Mouse (Mus musculus) CH12.LX (cell line): ENCODE data around the gene Crtc1. TPM values are rescaled to one million over a fixed set of nuclear protein-coding genes. Genes with fewer than 3 reads are reported as not detected.

Source experiments
- DNase-seq: peaks from one replicate; pipeline ENCODE4 v3.0.0-alpha.2; 2013; ENCODE audit errors: extremely low read depth
- H3K27ac ChIP-seq: 2 replicates; pipeline ENCODE4 v1.5.1; 2012; ENCODE audit warnings: low read depth, mild to moderate bottlenecking, control low read depth, moderate library complexity; ENCODE audit not compliant: insufficient read depth
- H3K27me3 ChIP-seq: replicated peaks from 2 replicates; pipeline ENCODE3; 2012; ENCODE audit warnings: inconsistent platforms
- H3K36me3 ChIP-seq, 2 experiments: replicated peaks in 1 of 2; 2 replicates each; pipeline versions ENCODE3 to v1.6.1; 2012; ENCODE audit warnings: inconsistent platforms in 1 of 2, low read length in 1 of 2, mild to moderate bottlenecking in 1 of 2, mixed read lengths in 1 of 2, moderate library complexity in 1 of 2; ENCODE audit not compliant: control insufficient read depth in 1 of 2, insufficient read depth in 1 of 2
- H3K4me1 ChIP-seq, 2 experiments: 2 replicates each; pipeline ENCODE4 v1.6.1; 2012; ENCODE audit warnings: inconsistent platforms in 1 of 2, moderate library complexity in 1 of 2; ENCODE audit not compliant: insufficient read depth in 2 of 2, control insufficient read depth in 1 of 2
- H3K4me2 ChIP-seq: 2 replicates; pipeline ENCODE4 v1.6.1; 2012; ENCODE audit warnings: low read depth, mild to moderate bottlenecking, control low read depth; ENCODE audit not compliant: poor library complexity, insufficient read depth, severe bottlenecking
- H3K4me3 ChIP-seq, 3 experiments: fragments of 150-350 bp in 1 of 3; sonication (generic) in 1 of 3; replicated peaks in 1 of 3; 2 replicates each; pipeline versions ENCODE3 to v1.5.1; 2011 to 2012; ENCODE audit warnings: low read depth in 2 of 3, low read length in 2 of 3, mild to moderate bottlenecking in 2 of 3, moderate library complexity in 2 of 3, control low read depth in 1 of 3, improper control_type of control experiment in 1 of 3, inconsistent platforms in 1 of 3, mixed read lengths in 1 of 3; ENCODE audit not compliant: poor library complexity in 1 of 3
- H3K79me2 ChIP-seq: replicated peaks from 2 replicates; pipeline ENCODE4 v1.6.1; 2012; ENCODE audit warnings: mild to moderate bottlenecking, moderate library complexity; ENCODE audit not compliant: control insufficient read depth, poor library complexity, insufficient read depth, severe bottlenecking; ENCODE audit errors: extremely low read depth
- H3K9ac ChIP-seq: 2 replicates; pipeline ENCODE4 v1.6.1; 2012; ENCODE audit warnings: low read depth, mild to moderate bottlenecking, control low read depth, moderate library complexity; ENCODE audit not compliant: insufficient read depth
- H3K9me3 ChIP-seq: replicated peaks from 2 replicates; pipeline ENCODE3; 2012; ENCODE audit warnings: low read length, inconsistent platforms, mixed read lengths
- CTCF ChIP-seq, 2 experiments: IDR thresholded peaks in 1 of 2; conservative IDR thresholded peaks in 1 of 2; 2 replicates each; pipeline ENCODE4 v1.5.1; 2011 to 2012; ENCODE audit warnings: low read depth in 2 of 2, low read length in 2 of 2, improper control_type of control experiment in 1 of 2, inconsistent platforms in 1 of 2, mild to moderate bottlenecking in 1 of 2, moderate library complexity in 1 of 2
- ELF1 ChIP-seq: IDR thresholded peaks from 2 replicates; pipeline ENCODE4 v1.6.1; 2014; ENCODE audit warnings: low read depth, mild to moderate bottlenecking, inconsistent platforms, low read length, improper control_type of control experiment
- EP300 ChIP-seq: IDR thresholded peaks from 2 replicates; pipeline ENCODE4 v1.6.1; 2011; ENCODE audit warnings: low read length, improper control_type of control experiment
- MAX ChIP-seq: IDR thresholded peaks from 2 replicates; pipeline ENCODE4 v1.6.1; 2011; ENCODE audit warnings: low read length, improper control_type of control experiment
- MXI1 ChIP-seq: IDR thresholded peaks from 2 replicates; pipeline ENCODE4 v1.6.1; 2011; ENCODE audit warnings: mild to moderate bottlenecking, low read depth, low read length, improper control_type of control experiment
- POLR2A ChIP-seq: IDR thresholded peaks from 2 replicates; pipeline ENCODE4 v1.6.1; 2011; ENCODE audit warnings: low read depth, mild to moderate bottlenecking, improper control_type of control experiment, low read length
- RAD21 ChIP-seq: IDR thresholded peaks from 2 replicates; pipeline ENCODE4 v1.6.1; 2011; ENCODE audit warnings: low read depth, mild to moderate bottlenecking, low read length, improper control_type of control experiment, moderate library complexity
- SMC3 ChIP-seq: IDR thresholded peaks from 2 replicates; pipeline ENCODE4 v1.6.1; 2011; ENCODE audit warnings: low read depth, low read length, improper control_type of control experiment
- TCF12 ChIP-seq: IDR thresholded peaks from 2 replicates; pipeline ENCODE4 v1.6.1; 2014; ENCODE audit warnings: low read depth, mild to moderate bottlenecking, inconsistent platforms, low read length, improper control_type of control experiment
- USF1 ChIP-seq: IDR thresholded peaks from 2 replicates; pipeline ENCODE4 v1.6.1; 2014; ENCODE audit warnings: low read depth, mild to moderate bottlenecking, inconsistent platforms, low read length, improper control_type of control experiment
- USF2 ChIP-seq: conservative IDR thresholded peaks from 2 replicates; pipeline ENCODE4 v1.6.1; 2011; ENCODE audit warnings: low read depth, low read length, improper control_type of control experiment
- ZNF384 ChIP-seq: IDR thresholded peaks from 2 replicates; pipeline ENCODE4 v1.6.1; 2012; ENCODE audit warnings: low read depth, low read length, improper control_type of control experiment, inconsistent platforms
- dilution Hi-C: fragments of 300-500 bp; cut with MboI; formaldehyde crosslinking; loops from 2 replicates; pipeline ENCODE4 v1.14.3; 2020; ENCODE audit warnings: low sequenced_read_pairs; ENCODE audit not compliant: extremely low pct_unique_long_range_greater_than_20kb, extremely low pct_ligation_motif_present
- in situ Hi-C: fragments of 300-500 bp; cut with MboI; formaldehyde crosslinking; loops from 3 replicates; pipeline ENCODE4 v1.14.3; 2019; ENCODE audit warnings: low sequenced_read_pairs, low pct_ligation_motif_present, low pct_unique_long_range_greater_than_20kb, mixed read lengths
- polyA plus RNA-seq: library from polyadenylated mRNA; unstranded; fragments of >175 nt; gene quantifications from 2 replicates; pipeline ENCODE4 v1.2.1, GENCODE M21; 2012; ENCODE audit warnings: low read depth; ENCODE audit not compliant: insufficient read length
- total RNA-seq, 2 experiments: library from RNA; depleted of rRNA; stranded (reverse); fragments of 300-350 nt in 1 of 2; fragments of >200 nt in 1 of 2; gene quantifications; 2 replicates each; pipeline ENCODE4 v1.2.3; 2012 to 2014

The Crtc1 gene
- total and polyA plus RNA-seq, 3 experiments: 2.0 to 8.6 (median 2.2) TPM

DNA sequence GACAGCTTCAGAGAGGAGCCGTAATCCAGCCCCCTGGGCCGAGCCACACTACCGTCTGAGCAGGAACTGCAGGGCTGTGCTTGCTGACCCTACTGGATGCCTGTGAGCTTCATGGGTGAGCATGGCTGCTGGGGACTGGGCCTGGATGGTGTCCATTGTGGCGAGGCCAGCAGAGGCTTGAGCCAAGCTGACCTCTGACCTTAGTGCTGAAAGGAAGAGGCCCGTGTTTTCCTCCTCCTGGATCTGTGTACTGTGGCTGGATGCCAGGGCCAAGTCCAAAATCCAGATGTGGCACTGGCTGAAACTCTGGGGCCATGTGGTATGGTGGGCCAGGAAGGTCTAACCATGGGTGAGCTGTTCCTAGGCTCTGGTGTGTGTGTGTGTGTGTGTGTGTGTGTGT is 75.3 kb downstream of the Crtc1 start:
- no peak for DNase-seq
- peaks cover 9% of the 10 kb centered on the region for H3K27me3 ChIP-seq
- peaks cover 0 to 2% of the 10 kb centered on the region in 2 experiments; a peak in 1 of 4 replicates for H3K4me1 ChIP-seq
- no peak overlapping the region for H3K27ac ChIP-seq
- H3K36me3 ChIP-seq: no peaks in the 10 kb centered on the region
- no peak overlapping the region for H3K9ac ChIP-seq
- no peak overlapping the region for H3K4me3 ChIP-seq
- H3K9me3 ChIP-seq: peaks cover 4% of the 10 kb centered on the region
- dilution Hi-C loops: no loop called here
- in situ Hi-C loops: no loop called here
- TF ChIP-seq POLR2A: no peak
- no peak for TF ChIP-seq ELF1
- TF ChIP-seq EP300: no peak
- no peak for TF ChIP-seq SMC3
- no peak for TF ChIP-seq USF2
- no peaks in the 10 kb centered on the region for H3K79me2 ChIP-seq
- no peak overlapping the region for H3K4me2 ChIP-seq

DNA sequence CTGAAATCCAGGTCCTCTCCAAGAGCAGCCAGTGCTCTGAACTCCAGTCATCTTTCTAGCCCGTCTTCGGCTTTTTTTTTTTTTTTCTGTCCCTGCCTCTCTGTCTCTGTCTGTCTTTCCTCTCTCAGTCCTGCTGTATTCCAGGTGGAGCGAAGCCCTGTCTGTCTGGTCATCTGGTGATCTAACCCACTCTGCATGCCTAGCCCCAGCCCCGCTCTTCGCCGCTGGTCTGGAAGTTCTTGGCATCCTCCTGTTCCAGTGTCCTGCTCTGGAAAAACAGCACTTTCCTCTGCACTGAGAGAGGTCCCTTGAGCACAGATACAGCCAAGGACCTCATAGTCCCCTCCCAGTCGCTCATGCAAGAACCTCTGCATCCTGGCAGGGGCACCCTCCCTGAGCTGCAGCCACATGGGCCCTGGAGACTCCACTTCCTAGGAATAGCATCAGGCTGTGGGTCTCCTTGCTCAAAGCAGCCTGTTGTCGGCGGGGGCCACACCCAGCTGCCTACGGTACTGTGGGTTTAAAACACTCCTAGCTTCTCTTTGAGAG is 77.8 kb downstream of the Crtc1 start:
- Histone ChIP-seq H3K9me3 (peaks cover 4% of the 10 kb centered on the region), H3K27ac (no peak overlapping the region), H3K9ac (no peak overlapping the region), H3K4me2 (no peak overlapping the region), H3K4me3 (no peak overlapping the region), H3K79me2 (no peaks in the 10 kb centered on the region), H3K4me1 (peaks cover 0 to 2% of the 10 kb centered on the region in 2 experiments; a peak in 1 of 4 replicates), H3K27me3 (peaks cover 9% of the 10 kb centered on the region), H3K36me3 (no peaks in the 10 kb centered on the region)
- dilution Hi-C loops: no loop called here
- in situ Hi-C loops: no loop called here
- TF ChIP-seq MXI1: no peak
- no peak for TF ChIP-seq ZNF384
- TF ChIP-seq TCF12: no peak
- TF ChIP-seq USF1: no peak
- no peak for TF ChIP-seq MAX
- DNase-seq: no peak

DNA sequence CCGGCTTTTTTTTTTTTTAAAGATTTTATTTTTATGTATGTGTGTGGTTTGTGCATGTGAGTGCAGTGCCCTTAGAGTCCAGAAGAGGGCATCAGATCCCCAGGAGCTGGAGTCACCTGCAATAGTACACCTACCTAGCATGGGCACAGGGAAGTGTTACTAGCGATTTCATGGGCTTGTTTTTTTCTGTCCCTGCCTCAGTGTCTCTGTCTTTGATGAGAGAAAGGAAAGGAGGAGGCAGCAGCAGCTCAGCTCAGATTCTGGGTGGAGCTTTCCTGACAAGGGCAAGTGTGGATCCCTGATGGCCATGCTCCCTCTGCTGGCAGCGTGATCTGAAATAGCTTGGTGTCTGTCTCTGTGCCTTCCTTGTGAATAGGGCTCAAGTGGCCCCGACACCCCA is 78.6 kb downstream of the Crtc1 start:
- Histone ChIP-seq H3K9me3 (peaks cover 4% of the 10 kb centered on the region), H3K4me2 (no peak overlapping the region), H3K27ac (no peak overlapping the region), H3K36me3 (no peaks in the 10 kb centered on the region), H3K79me2 (no peaks in the 10 kb centered on the region), H3K4me3 (no peak overlapping the region), H3K4me1 (peaks cover 0 to 2% of the 10 kb centered on the region in 2 experiments; a peak in 1 of 4 replicates), H3K27me3 (peaks cover 9% of the 10 kb centered on the region), H3K9ac (no peak overlapping the region)
- peak in 1 of 2 experiments; percentile 46; a peak in 2 of 4 replicates for TF ChIP-seq CTCF (conservative IDR thresholded peaks at IDR 0.05 in 1 of 2, IDR thresholded peaks at IDR 0.05 in 1 of 2; ENCODE audit: low read depth in 2 of 2, low read length in 2 of 2)
- peak; percentile 27 for TF ChIP-seq SMC3
- TF ChIP-seq ZNF384: no peak
- TF ChIP-seq POLR2A: no peak
- peak; percentile 16 for TF ChIP-seq RAD21
- dilution Hi-C loops (no loop called here), in situ Hi-C loops (no loop called here)
- DNase-seq: peak; percentile 33
